Mouse (Mus musculus): ENCODE measurements at regions not wholly inside any gene's neighbourhood (a gene's known extent, or its start where the extent isn't known, plus 50 kb on each side); places are given as distances from the start of the nearest gene placed in this dataset.

GRCm38 (mm10) chr8:15304143-15304677 lies 258.3 kb upstream of the BB014433 start:
- 80% methylated on average over 2 of the region's 2 CpGs for WGBS
- Histone ChIP-seq H3K27me3 (ENCODE audit: control insufficient read depth, insufficient read depth, low read length) (no peaks in the 10 kb centered on the region), H3K27ac (ENCODE audit: insufficient read depth, low read length) (no peak overlapping the region), H3K36me3 (ENCODE audit: control insufficient read depth, insufficient read depth, low read length) (no peaks in the 10 kb centered on the region), H3K4me1 (ENCODE audit: control insufficient read depth, insufficient read depth, insufficient read length) (no peaks in the 10 kb centered on the region), H3K4me3 (ENCODE audit: extremely low read depth, insufficient read depth, insufficient read length) (no peak overlapping the region)
- TF ChIP-seq POLR2A (IDR thresholded peaks at IDR 0.05; ENCODE audit: low read depth, low read length) (no peak), CTCF (IDR thresholded peaks at IDR 0.05; ENCODE audit: extremely low read depth, insufficient read depth, insufficient read length, insufficient replicate concordance) (no peak)
- DNase-seq (ENCODE audit: low read depth in 1 of 2, low spot score in 2 of 2) = no peak

GRCm38 (mm10) chr8:15273775-15274174 lies 227.9 kb upstream of the BB014433 start:
- DNase-seq (ENCODE audit: low read depth in 1 of 2, low spot score in 2 of 2) = no peak
- H3K27me3 ChIP-seq (ENCODE audit: control insufficient read depth, insufficient read depth, low read length) = no peaks in the 10 kb centered on the region
- TF ChIP-seq POLR2A (IDR thresholded peaks at IDR 0.05; ENCODE audit: low read depth, low read length) = no peak
- TF ChIP-seq CTCF (IDR thresholded peaks at IDR 0.05; ENCODE audit: extremely low read depth, insufficient read depth, insufficient read length, insufficient replicate concordance) = no peak
- no peak overlapping the region for H3K4me3 ChIP-seq (ENCODE audit: extremely low read depth, insufficient read depth, insufficient read length)
- H3K4me1 ChIP-seq (ENCODE audit: control insufficient read depth, insufficient read depth, insufficient read length) = no peaks in the 10 kb centered on the region
- 68% methylated on average over 5 of the region's 5 CpGs for WGBS
- H3K36me3 ChIP-seq (ENCODE audit: control insufficient read depth, insufficient read depth, low read length) = no peaks in the 10 kb centered on the region
- no peak overlapping the region for H3K27ac ChIP-seq (ENCODE audit: insufficient read depth, low read length)

DNA sequence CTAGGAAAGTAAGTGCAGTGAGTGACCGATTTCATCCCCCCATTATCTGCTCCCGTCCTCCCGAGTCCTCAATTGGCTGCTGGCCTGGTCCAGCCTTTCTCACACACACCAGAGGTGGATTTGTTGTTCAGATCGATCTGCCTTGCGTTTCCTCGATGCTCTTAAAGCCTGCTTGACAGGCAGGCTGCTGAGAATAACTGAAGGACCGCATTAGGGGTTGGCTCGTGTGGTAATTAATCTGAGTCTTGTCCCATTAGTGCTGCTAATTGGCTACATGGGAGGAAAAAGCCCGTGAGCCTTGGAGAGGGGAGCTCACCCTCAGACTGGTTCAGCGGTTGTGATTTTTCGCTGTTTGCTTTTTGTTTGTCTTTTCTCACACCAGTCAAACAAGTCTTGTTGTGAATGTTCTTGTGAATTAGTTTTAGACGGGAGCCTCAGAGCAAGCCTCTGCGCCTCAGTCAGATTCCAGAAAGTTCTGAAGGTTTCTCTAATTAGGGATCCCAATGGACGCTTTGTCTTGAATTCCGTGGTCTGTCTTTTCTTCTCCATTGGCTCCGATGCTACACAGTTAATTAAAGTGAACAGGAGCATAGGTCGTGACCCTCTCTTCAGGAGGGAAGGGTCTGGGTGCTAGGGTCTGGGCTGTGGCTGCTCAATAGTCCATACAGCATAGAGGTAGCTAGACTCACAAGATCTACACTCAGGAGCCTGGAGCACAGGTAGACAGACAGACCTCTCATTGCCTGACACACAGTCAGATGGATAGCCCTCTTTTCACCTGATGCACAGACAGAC lies 226.1 kb upstream of the BB014433 start:
- TF ChIP-seq POLR2A (IDR thresholded peaks at IDR 0.05; ENCODE audit: low read depth, low read length) (no peak), CTCF (IDR thresholded peaks at IDR 0.05; ENCODE audit: extremely low read depth, insufficient read depth, insufficient read length, insufficient replicate concordance) (no peak)
- no peak for DNase-seq (ENCODE audit: low read depth in 1 of 2, low spot score in 2 of 2)
- Histone ChIP-seq H3K27ac (ENCODE audit: insufficient read depth, low read length) (no peak overlapping the region), H3K4me3 (ENCODE audit: extremely low read depth, insufficient read depth, insufficient read length) (no peak overlapping the region), H3K27me3 (ENCODE audit: control insufficient read depth, insufficient read depth, low read length) (no peaks in the 10 kb centered on the region), H3K4me1 (ENCODE audit: control insufficient read depth, insufficient read depth, insufficient read length) (no peaks in the 10 kb centered on the region), H3K36me3 (ENCODE audit: control insufficient read depth, insufficient read depth, low read length) (no peaks in the 10 kb centered on the region)
- 80% methylated on average over 17 of the region's 17 CpGs for WGBS

GRCm38 (mm10) chr8:15270290-15270689 lies 224.4 kb upstream of the BB014433 start:
- no peaks in the 10 kb centered on the region for H3K36me3 ChIP-seq (ENCODE audit: control insufficient read depth, insufficient read depth, low read length)
- no peak overlapping the region for H3K27ac ChIP-seq (ENCODE audit: insufficient read depth, low read length)
- no peak for TF ChIP-seq CTCF (IDR thresholded peaks at IDR 0.05; ENCODE audit: extremely low read depth, insufficient read depth, insufficient read length, insufficient replicate concordance)
- no peak for TF ChIP-seq POLR2A (IDR thresholded peaks at IDR 0.05; ENCODE audit: low read depth, low read length)
- no peak for DNase-seq (ENCODE audit: low read depth in 1 of 2, low spot score in 2 of 2)
- H3K4me3 ChIP-seq (ENCODE audit: extremely low read depth, insufficient read depth, insufficient read length) = no peak overlapping the region
- no peaks in the 10 kb centered on the region for H3K4me1 ChIP-seq (ENCODE audit: control insufficient read depth, insufficient read depth, insufficient read length)
- 9% methylated on average over 5 of the region's 5 CpGs for WGBS
- no peaks in the 10 kb centered on the region for H3K27me3 ChIP-seq (ENCODE audit: control insufficient read depth, insufficient read depth, low read length)

GRCm38 (mm10) chr8:15244770-15245485 lies 199.1 kb upstream of the BB014433 start:
- Histone ChIP-seq H3K36me3 (ENCODE audit: control insufficient read depth, insufficient read depth, low read length) (no peaks in the 10 kb centered on the region), H3K4me1 (ENCODE audit: control insufficient read depth, insufficient read depth, insufficient read length) (no peaks in the 10 kb centered on the region), H3K27me3 (ENCODE audit: control insufficient read depth, insufficient read depth, low read length) (no peaks in the 10 kb centered on the region), H3K27ac (ENCODE audit: insufficient read depth, low read length) (no peak overlapping the region), H3K4me3 (ENCODE audit: extremely low read depth, insufficient read depth, insufficient read length) (no peak overlapping the region)
- 89% methylated on average over 12 of the region's 12 CpGs for WGBS
- DNase-seq (ENCODE audit: low read depth in 1 of 2, low spot score in 2 of 2) = no peak
- TF ChIP-seq POLR2A (IDR thresholded peaks at IDR 0.05; ENCODE audit: low read depth, low read length) (no peak), CTCF (IDR thresholded peaks at IDR 0.05; ENCODE audit: extremely low read depth, insufficient read depth, insufficient read length, insufficient replicate concordance) (no peak)

DNA sequence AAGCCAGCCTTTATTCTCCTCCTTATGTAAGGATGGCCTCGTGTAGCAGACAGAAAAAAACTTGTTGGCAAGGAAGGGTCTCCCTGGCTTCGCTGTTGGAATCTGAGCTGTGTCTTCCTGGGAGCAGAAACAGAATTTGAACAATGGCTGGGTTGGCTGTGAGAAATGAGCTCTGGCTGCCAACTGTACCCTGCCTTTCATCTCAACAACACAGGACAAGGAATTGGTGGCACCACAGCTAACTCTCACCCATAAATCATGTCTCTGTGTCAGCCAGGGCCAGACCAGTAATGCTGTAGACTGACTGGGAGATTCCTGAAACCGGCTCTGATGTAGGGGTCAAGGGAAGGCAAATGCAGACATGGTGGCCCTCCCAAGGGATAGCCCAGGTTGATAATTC lies 189.5 kb upstream of the BB014433 start:
- TF ChIP-seq CTCF (IDR thresholded peaks at IDR 0.05; ENCODE audit: extremely low read depth, insufficient read depth, insufficient read length, insufficient replicate concordance) (no peak), POLR2A (IDR thresholded peaks at IDR 0.05; ENCODE audit: low read depth, low read length) (no peak)
- Histone ChIP-seq H3K4me1 (ENCODE audit: control insufficient read depth, insufficient read depth, insufficient read length) (no peaks in the 10 kb centered on the region), H3K27me3 (ENCODE audit: control insufficient read depth, insufficient read depth, low read length) (no peaks in the 10 kb centered on the region), H3K36me3 (ENCODE audit: control insufficient read depth, insufficient read depth, low read length) (no peaks in the 10 kb centered on the region), H3K27ac (ENCODE audit: insufficient read depth, low read length) (no peak overlapping the region), H3K4me3 (ENCODE audit: extremely low read depth, insufficient read depth, insufficient read length) (no peak overlapping the region)
- WGBS = 73% methylated on average over 3 of the region's 3 CpGs
- no peak for DNase-seq (ENCODE audit: low read depth in 1 of 2, low spot score in 2 of 2)

Data from spleen, adult 2 months (tissue).